Mouse (Mus musculus) adrenal gland, adult 2 months (tissue): ENCODE results near the gene Ggct. TPM values are rescaled to one million over a fixed set of nuclear protein-coding genes. Genes with fewer than 3 reads are reported as not detected.

ENCODE experiments used
- DNase-seq: peaks from one replicate; pipeline ENCODE4 v3.0.0; 2021
- long read RNA-seq: library from polyadenylated mRNA; stranded (forward); transcript quantifications from one replicate; pipeline ENCODE4 v2.0.0, GENCODE M21; 2021
- polyA plus RNA-seq: library from polyadenylated mRNA; depleted of rRNA; stranded (reverse); fragments of >200 nt; gene quantifications from 2 replicates; pipeline ENCODE4 v1.2.3, GENCODE M21; 2012; rRNA removed
- total RNA-seq, 2 experiments: library from RNA; stranded (reverse); gene quantifications; 2 replicates each; pipeline ENCODE4 v1.2.3; 2021

The Ggct gene
- total RNA-seq (1 to 10 TPM; 6.2 to 6.4 TPM), polyA plus RNA-seq (0.68 and 0.97 TPM in 2 replicates)
- long read RNA-seq, partial matches to known transcripts, result 0 of 2 reads
- long read RNA-seq, other reads (novel, unspliced or antisense), result 0 of 2 reads

- peak; percentile 98 for DNase-seq
These were observed at the start of gene Ggct for GRCm38 (mm10) chr6:54992734-54993260. TSS of gene Ggct (minus strand) at chr6:54992950.

- DNase-seq, result no peak
These were observed 47.3 kb upstream of the Ggct start for GRCm38 (mm10) chr6:55040031-55040430.

GRCm38 (mm10) chr6:55039446-55039783 lies 46.7 kb upstream of the Ggct start:
- no peak for DNase-seq

GRCm38 (mm10) chr6:55038671-55039445 lies 46.1 kb upstream of the Ggct start:
- DNase-seq, result peak; percentile 27

GRCm38 (mm10) chr6:55037799-55038670 lies 45.3 kb upstream of the Ggct start, which contains the start of gene Gars:
TSS of gene Gars (plus strand) at chr6:55038007.
- peak; percentile 92 for DNase-seq

- no peak for DNase-seq
These were observed 44.0 kb upstream of the Ggct start for GRCm38 (mm10) chr6:55036731-55037130.

- DNase-seq, result no peak
These were observed 34.9 kb upstream of the Ggct start for GRCm38 (mm10) chr6:55027642-55028041.

GRCm38 (mm10) chr6:55021806-55022205 lies 29.1 kb upstream of the Ggct start:
- no peak for DNase-seq

GRCm38 (mm10) chr6:55018417-55018816 lies 25.7 kb upstream of the Ggct start:
- no peak for DNase-seq

- DNase-seq, result peak; percentile 61
These were observed 24.2 kb upstream of the Ggct start for GRCm38 (mm10) chr6:55016710-55017583.

- DNase-seq, result peak; percentile 53
These were observed 23.5 kb upstream of the Ggct start for GRCm38 (mm10) chr6:55016236-55016635.

GRCm38 (mm10) chr6:55014184-55014583 lies 21.4 kb upstream of the Ggct start:
- no peak for DNase-seq

- no peak for DNase-seq
These were observed 19.8 kb upstream of the Ggct start for GRCm38 (mm10) chr6:55012516-55012915.

- DNase-seq, result no peak
These were observed 17.8 kb upstream of the Ggct start for GRCm38 (mm10) chr6:55010330-55011091.

- DNase-seq, result no peak
These were observed 16.9 kb upstream of the Ggct start for GRCm38 (mm10) chr6:55009391-55010230.

- peak; percentile 49 for DNase-seq
These were observed 15.7 kb upstream of the Ggct start for GRCm38 (mm10) chr6:55008401-55008800.

- DNase-seq, result no peak
These were observed 10.8 kb upstream of the Ggct start for GRCm38 (mm10) chr6:55003559-55003958.

- no peak for DNase-seq
These were observed 9.7 kb upstream of the Ggct start for GRCm38 (mm10) chr6:55002438-55002837.

GRCm38 (mm10) chr6:55001320-55001719 lies 8.6 kb upstream of the Ggct start:
- no peak for DNase-seq

GRCm38 (mm10) chr6:54997726-54998125 lies 5.0 kb upstream of the Ggct start:
- DNase-seq, result no peak
